Mouse (Mus musculus) ovary, postnatal 36 days (tissue): ENCODE results near the gene Gusb.

Source experiments
- DNase-seq: peaks from one replicate; pipeline ENCODE4 v3.0.0; 2022; ENCODE audit warnings: low spot score, mixed read lengths

Gusb gene

DNA sequence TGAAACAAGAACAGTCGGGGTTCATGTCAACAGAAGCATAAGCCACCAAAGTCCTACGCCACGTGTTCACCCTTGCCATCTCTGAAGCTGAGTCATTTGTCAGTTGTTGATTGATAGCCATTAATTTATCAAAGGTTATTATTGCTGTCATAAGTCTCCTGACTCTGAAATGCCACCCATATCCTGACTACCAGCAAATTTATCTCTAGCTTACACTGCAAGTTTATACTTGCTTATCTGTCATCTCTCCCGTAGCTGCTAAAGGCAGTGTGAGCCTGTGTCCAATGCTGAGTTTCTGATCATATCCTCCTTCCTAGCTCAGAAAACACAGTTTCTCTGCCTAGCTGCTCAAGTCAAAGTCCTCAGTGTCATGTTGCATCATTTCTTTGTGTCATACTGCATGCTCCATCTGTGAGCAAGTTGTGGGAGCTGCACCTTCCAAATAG, 28.0 kb downstream of the Gusb start:
- no peak for DNase-seq

DNA sequence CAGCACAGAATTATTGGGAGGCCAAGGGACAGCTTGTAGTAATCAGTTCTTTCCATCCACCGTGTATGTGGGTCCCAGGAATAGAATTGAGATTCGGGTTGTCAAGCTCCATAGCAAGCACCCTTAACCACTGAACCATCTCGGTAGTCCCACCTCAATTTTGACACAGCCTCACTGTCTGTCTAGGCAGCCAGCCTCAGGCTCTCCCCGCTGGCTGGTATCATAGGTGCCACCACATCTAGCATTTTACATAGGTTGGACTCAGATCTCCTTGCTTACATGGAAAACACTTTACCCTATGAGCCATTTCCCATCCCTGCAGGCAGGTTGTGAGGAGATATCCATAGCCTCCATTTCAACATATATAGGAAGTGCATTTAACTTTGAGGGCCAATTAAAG, 28.5 kb downstream of the Gusb start:
- DNase-seq: no peak

DNA sequence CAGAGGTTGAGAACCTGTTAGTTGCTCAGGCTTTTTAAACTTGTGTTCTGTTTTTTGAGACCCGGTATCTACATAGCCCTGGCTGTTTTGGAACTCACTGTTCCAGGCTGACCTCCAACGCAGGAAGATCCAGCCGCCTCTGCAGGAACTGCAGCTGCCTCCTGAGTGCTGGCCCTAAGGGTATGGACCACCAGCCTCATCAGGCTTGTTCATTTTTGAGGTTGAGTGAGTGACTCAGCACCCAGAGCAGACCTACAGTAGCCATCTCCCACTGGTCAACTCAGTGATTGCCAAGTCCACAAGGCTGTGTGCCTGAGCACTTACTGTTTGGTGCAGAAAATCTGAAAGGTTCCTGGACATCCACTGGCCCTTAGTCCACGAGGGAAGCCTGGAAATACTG, 31.4 kb downstream of the Gusb start:
- peak; percentile 29 for DNase-seq

DNA sequence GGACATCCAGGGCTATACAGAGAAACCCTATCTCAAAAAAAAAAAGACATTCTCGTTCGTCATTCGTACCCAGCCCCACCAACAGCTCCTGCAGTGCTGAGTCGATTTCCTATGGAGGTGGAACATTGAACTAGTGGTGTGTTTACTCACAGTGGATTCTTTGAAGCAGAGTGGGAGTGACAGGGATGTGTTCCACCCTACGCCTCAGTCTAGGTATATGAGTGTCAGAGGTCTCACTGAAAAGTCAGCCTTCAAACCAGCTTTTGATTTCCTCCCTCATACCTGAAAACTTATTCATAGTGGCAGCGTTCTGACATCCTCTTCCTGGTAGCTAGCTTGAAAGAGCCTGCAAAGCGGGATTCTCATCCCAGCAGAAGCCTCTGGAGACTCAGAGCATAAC, 34.4 kb downstream of the Gusb start:
- no peak for DNase-seq

DNA sequence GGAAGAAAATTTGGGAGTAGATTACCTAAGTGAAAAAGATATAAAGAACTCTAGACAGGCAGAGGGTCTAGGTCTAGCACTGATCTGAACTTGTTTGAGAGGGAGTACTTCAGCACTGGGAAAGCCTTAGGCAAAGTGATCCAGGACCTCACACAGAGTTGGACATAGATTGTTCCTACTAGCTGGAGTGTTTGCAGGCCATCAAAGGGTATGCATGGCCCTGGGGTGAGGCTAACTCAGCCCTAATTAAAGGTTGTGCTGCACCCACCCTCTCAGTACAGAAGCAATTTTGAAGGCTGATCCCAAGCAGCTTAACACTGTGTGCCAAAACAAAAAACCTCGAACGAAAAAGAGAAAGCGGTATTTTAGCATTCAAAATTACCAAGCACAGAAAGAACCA, 36.4 kb downstream of the Gusb start:
- no peak for DNase-seq

DNA sequence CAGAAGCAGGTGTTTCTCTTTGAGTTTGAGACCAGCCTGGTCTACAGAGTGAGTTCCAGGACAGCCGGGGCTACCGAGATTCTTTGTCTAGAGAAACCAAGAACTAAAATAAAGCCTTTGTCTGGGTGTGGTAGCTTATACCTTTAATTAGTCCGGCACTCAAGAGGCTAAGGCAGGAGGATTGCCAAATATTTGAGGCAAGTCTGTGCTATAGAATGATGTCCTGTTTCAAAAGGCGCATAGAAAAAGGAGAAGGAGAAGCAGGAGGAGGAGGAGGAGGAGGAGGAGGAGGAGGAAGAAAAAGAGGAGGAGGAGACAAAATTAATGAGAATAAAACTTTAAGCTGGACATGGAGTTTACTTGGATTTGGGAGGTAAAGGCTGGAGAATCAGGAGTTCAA, 39.6 kb downstream of the Gusb start:
- DNase-seq: no peak

DNA sequence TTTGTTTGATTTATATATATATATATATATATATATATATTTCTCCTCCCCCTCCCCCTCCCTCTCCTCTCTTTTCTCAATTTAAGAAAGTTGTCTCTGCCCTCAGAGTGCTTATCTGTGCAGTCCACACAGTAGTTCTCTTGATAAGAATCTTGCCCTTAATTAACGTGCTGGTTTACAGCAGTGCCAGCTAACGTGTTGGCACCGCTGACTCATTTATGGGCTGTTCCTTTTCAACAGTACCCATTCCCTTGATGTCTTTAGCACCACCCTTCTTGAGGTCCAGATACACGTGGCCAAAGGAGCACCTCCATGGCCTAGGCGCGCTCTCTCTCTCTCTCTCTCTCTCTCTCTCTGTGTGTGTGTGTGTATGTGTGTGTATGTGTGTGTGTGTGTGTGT, 47.1 kb downstream of the Gusb start:
- DNase-seq: no peak

DNA sequence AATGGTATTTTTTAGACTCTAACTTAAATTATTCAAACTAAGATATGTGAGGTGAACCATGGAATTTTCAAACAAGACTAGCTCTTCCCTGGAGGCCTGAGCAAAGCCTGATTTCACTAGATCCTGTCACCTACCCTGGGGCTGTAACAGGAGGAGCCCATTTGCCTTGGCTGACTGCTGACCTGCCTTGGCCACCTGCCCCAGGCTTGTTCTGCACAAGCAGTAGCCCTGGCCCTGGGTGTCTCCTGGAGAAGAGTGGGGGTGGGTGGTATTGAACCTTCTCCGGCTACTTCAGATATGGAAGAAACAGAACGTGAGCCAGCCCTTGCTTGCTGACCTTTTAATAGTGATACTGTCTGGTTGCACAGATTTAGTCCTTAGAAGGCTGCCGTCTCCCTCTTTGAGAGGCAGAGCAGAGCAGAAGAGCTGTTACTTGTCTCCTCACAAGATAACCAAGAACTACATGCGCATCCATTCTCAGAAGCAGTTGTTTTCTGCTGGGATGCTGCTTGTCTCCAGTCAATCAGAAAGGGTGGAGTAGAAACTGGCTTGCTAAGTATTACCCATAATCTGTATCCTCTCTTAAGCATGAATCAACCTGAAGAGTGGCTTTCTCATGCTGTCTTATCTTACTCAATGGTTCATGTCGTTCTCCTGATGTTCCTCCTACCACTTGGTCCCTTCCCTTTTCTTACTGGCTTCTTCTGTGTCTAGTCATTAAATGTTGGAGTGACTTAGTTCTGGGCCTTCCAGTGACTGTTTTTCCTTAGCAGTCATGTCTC, 48.2 kb downstream of the Gusb start:
- DNase-seq: peak; percentile 26

DNA sequence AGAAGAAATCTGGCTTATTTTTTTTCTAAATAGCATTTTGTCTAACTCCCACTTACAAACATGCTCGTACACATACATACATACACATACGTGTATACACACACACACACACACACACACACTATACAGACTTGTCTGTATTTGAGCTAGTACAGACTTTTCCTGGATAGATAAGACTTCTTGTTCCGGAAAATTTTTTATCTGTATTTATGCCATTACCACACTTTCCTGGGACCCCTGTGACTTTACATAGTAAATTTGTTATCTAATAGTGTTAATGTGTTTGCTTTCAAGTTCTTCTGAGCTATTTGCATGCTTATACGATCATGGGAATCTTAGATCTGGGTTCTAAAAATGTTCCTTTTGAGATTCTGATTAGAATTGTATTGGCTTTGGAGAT, 50.7 kb downstream of the Gusb start:
- no peak for DNase-seq

DNA sequence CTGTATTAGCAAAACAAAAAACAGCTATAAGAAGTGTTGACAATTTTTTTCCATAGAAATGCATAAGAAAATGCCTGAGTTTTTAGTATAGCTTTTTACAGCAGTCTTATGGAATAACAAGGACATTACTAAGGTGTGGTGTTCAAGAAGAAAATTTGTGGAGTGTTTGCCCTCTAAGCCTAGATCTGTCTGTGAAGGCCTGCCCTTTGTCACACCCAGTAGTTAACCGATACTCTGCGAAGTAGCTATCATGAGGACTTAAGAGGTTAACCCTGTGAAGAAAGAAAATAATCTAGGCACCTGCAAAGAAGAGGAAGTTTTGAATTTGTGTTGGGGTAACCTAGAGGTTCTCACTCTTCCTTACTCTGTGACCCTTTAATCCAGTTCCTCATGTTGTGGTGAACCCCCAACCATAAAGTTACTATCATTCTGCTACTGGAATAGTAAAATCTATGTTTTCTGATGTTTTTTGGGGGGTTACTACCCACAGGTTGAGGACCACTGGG, 55.3 kb downstream of the Gusb start:
- no peak for DNase-seq

DNA sequence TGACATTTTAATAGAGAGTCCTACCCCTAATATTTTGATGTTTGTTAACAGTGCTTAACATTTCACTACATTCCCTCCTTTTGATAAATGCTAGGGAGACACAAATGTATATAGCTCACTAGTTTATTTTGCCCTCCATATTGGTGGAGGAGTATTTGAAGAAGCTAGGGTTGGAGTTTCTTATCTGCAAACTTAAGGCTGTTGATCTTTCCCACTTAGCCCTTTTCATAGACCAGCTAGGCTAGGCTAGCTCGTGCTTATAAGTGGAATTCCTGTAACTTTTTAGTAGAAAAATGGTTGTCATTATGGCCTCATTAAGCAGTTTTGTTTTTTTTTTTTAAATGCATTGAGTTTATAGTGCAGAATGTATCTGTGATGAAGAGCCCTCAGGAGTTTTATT, 59.4 kb downstream of the Gusb start:
- DNase-seq: no peak

DNA sequence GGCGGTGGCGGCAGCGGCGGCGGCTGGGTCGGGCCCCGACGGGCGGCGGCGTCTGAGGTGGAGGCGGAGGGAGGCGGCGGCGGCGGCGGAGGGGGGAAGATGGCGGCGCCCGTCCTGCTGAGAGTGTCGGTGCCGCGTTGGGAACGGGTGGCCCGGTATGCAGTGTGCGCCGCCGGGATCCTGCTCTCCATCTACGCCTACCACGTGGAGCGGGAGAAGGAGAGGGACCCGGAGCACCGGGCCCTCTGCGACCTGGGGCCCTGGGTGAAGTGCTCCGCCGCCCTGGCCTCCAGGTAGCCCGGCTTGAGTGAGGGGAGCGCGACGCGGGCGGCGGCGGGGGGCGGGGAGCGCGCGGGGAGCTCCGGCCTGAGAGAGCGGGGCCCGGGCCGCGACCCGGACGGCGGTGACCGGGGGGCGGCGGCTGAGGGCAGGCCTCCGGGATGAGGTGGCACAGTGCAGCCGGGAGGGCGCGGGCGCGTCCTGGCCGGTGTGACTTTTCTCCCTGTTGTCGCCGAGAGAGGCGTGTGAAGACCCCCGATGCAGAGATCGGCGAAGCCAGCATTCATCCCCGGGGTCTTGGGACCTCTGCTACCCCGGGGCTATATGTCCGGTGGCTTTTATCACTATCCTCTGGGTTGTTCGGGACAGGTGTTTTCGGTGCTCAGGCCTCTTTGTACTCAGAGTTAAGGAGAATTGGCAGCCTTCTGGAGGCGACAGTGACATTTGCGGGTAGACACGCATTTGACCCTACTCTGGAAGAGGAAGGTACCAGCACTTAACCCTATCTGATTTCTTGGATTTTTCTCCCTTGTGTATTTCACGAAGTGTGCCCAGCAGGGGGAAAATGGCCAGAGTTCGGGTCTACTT, 60.5 kb downstream of the Gusb start:
- peak; percentile 52 for DNase-seq

DNA sequence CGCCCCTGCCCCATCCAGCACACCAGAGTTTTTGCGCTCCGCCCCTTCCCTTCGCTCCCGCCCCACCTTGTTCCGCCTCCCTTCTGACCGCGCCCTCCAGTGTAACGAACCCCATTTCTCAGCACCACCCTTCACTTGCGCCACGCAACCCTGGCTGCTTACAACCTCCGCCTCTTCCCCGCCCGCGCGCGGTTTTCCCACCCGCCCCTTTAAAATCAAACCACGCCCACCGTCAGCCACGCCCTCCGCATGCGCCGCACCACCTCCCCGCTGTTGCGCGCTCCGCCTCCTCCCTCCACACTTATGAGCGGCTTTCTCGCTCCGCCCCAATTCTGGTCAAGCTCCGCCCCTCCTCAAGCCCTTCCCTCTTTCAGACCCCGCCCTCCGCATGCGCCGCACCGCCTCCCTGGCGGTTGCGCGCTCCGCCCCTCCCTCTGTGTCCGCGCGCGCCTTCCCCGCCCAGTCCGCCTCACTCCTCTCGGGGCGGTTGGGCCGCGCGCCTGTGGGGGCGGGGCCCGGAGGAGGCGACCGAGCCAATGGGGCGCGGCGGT, 61.3 kb downstream of the Gusb start, which contains the start of gene Vkorc1l1:
Vkorc1l1 (plus strand) TSS at position 476 of the 551 bp plus-strand sequence.
- DNase-seq: peak; percentile 99

DNA sequence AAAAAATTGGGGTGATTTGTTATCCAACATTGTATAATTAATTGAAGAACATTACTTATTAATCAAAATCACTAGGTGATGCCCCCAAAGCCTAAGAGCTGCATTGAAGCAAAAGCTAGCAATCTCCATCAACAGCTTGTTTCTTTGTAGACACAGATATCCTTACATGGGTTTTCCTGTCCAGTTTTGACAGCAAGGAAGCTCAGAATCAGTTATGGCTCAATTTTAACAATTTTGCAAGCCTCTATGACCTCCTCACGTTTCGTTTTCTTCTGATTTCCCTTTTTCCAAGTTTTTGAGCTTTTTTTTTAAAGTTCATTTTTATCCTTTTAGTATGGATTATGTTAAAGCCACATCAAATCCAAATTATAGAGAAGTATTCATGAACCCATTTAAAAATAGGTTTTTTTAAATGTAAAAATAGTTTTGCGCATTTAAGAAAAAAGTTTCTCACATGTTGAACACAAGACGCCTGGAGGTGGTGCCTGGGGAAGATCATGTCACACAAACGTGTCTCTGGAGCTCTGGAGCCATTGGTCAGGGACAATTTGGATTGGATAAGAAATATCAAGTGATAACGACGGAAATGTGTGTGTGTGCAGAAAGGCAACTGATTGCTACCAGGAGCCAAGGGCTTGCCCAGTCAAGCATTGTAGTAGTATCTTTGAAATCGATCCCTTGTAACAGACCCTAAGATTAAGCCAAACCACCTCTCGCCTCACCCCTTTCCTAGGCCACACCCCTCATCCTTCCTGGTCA, 61.9 kb downstream of the Gusb start:
- no peak for DNase-seq

DNA sequence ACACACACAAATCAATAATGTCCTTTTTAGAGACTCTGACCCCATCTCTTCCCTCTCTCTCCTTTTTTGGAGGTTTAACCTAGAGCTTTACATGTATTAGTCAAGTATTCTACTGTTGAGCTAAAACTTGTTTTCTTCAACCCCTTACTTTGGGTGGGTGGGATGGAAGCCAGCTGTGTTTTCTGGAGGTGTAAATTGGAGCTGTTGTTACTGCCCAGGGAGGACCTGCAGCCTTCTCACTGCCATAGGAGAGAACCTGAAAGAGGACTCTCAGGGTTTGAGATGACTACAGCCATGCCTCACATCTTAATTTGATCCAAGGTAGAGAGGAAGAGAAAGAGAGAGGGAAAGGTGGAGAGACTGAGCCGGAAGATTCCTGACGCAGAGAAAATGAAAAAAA, 62.6 kb downstream of the Gusb start:
- DNase-seq: no peak
